Mouse (Mus musculus) Muller cell, postnatal 12 days (primary cell): ENCODE measurements around the gene Ppp4r3a.

ENCODE experiments used
- DNase-seq: peaks from one replicate; pipeline ENCODE4 v3.0.0-alpha.2; 2015; ENCODE audit errors: inconsistent ontology term

Gene Ppp4r3a

GRCm38 (mm10) chr12:101013078-101013665 is 70.3 kb downstream of the Ppp4r3a start:
- DNase-seq, result no peak

- no peak for DNase-seq
Observed at GRCm38 (mm10) chr12:101012197-101013077, 71.1 kb downstream of the Ppp4r3a start.

GRCm38 (mm10) chr12:101011017-101011416 is 72.5 kb downstream of the Ppp4r3a start:
- no peak for DNase-seq

DNA sequence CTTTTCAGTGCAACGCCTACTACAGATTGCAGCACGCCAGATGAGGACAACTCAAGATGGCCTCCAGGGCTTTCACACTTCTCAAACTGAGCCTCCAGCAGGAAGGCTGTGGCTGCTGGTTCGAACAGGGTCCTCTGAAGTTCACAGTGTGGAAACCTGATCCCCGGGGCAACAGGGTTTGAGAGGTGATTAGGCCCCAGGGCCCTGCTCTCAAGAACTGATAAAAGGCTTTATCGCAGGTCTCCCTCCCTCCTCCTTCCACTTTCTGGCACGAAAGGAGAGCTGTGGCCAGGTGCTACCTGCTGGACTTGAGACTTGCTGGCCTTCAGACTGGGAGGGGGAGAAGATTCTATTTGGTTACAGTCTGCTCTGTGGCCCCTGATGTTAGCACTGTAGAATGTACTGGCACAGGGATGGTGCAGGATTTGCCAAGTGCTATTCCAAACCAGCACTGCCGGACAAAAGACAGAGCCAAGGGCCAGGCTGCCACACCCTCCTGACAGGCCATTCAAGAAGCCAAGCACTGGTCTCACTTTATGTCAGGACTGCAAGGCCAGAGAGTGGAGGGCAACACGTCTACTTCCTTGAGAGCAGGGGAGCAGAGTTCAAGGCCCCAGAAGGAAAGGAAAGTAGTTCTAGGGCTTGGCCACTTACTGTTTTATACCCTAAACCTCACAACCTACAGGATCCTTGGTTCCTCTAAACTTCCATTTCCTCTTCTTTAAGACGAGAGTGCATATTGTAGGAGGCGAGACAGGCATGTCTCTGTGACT is 73.2 kb downstream of the Ppp4r3a start:
- no peak for DNase-seq

DNA sequence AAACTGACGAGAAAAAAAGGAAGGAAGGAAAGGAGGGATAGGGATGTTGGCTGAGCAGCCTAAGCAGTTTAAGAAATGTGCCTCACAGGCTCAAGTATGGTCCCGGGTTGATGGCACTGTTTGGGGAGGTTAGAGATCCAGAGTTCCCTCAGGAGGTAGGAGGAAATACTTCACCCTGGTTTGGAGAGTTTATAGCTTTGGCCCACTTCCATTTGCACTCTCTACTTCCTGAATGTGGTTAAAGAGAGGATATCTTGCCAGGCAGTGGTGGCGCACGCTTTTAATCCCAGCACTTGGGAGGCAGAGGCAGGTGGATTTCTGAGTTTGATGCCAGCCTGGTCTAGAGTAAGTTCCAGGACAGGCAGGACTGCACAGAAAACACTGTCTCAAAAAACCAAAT is 74.3 kb downstream of the Ppp4r3a start:
- DNase-seq, result no peak

DNA sequence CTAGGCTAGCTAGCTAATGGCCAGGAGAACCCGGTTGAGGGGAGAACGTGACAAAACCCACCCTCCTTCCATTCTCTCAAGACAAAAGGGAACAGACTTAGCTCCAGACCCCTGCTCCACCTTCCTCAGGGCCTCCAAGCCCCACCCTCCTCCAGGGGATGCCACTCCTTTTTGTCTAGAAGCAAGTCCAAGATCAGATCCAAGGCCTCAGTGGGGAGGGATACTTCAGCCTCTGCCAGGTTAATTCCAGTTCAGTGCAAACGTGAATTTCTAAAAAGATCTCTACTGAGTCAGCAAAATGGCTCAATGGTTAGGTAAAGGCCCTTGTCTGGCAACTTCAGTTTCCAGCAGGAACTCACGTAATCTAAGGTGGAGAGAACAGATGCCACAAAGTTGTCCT is 74.9 kb downstream of the Ppp4r3a start:
- no peak for DNase-seq

GRCm38 (mm10) chr12:101007968-101008481 is 75.5 kb downstream of the Ppp4r3a start:
- peak; percentile 79 for DNase-seq

GRCm38 (mm10) chr12:101007427-101007826 is 76.1 kb downstream of the Ppp4r3a start:
- DNase-seq, result no peak

- no peak for DNase-seq
Observed at GRCm38 (mm10) chr12:101005665-101006420, 77.7 kb downstream of the Ppp4r3a start.

GRCm38 (mm10) chr12:101004982-101005381 is 78.5 kb downstream of the Ppp4r3a start:
- peak; percentile 90 for DNase-seq

GRCm38 (mm10) chr12:101002801-101003513 is 80.5 kb downstream of the Ppp4r3a start:
- DNase-seq, result no peak

DNA sequence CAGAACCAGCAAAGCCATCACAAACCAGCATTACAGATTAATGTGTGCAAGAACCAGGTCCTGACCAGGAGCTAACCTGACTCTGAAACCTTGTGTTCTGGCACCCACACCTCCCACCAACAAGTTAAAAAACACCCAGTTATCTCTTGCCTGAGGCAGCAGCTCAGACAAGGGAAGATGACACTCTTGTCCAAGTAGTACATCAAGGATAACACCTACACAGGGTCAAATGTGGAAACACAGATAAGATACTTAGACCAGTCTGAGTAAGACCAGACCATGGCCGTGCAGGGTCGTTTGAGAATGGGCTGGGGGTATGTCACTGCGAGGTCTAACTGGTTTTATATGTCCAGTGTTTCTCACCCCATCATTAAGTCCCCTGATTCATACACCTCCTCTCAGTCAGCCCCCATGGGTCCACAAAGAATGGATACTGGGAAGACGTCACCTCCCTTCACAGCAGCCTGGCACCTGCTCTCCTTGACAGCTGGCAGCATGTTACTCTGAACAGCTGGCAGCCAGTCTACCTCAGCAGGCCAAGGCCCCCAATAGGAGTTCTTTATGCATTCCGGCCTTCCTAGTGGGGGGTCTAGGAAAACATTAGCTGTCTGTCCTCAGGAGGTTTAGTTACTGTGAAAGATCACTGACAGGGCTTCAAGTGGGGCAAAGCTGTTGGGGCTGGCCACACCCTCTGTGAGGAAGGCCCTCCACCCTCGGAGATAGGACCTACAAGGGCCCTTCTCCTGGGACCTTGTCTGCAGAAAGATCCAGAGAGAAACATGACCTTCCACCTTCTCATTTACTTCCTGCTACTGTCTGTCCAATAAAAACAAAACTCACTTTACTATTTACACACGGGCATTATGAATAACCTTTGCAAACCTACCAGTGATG is 84.2 kb downstream of the Ppp4r3a start:
- no peak for DNase-seq

DNA sequence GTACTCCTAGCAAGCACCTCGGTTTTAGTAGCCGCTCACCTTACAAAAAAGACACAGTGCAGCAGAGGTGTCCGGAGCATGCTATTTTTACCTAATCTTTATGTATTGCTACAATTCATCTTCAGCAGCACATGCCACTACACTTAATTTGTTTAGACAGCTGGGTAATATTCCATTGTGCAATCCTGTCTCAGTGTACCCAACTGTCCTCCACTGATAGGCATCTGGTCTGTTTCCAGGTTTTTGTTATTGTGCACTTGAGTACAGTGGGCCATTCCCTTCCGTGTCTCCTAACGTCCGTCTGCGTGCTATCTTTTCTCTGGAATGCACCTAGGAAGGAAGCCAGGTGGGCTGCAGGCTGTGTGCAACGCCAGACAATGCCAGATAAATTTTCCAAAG is 84.9 kb downstream of the Ppp4r3a start:
- no peak for DNase-seq

- DNase-seq, result peak; percentile 87
Observed at GRCm38 (mm10) chr12:100997830-100998563, 85.5 kb downstream of the Ppp4r3a start.

GRCm38 (mm10) chr12:100996378-100996898 is 87.1 kb downstream of the Ppp4r3a start:
- peak; percentile 76 for DNase-seq

DNA sequence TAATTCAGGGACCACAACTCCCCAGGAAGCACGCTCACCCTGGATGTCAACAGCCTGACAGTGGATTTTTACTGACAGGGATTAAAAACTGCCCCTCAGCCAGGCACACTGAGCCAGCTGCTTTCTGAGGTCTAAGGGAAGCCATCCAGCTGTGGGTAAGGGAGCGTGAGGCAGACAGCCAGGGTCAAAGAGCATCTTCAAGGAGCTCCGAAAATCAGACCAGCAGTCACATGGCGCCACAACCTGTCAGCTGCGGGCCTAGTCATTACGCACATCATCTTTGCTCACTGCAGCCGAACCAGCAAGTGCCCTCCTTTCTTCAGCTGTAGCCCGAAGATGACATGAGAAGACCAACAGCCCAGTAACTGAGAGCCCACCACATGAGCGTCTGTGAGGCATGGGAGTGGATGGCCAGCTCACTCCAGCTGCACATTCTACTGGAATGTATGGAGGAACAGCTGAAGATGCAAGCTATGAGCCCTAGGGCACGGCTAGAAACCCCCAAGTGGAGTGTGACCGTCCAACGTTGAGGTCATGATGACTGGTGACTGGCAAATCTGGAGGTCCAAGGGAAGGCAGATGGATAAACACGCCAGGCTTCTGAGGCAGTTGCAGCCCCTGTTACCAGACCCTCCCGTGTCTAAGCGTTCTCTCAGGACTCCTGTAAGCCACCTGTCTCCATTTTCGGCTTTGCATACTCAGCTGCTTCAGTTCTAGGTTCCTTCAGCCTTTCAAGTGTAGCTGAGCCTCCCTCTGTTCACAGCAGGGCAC is 87.7 kb downstream of the Ppp4r3a start:
- DNase-seq, result no peak

GRCm38 (mm10) chr12:100994140-100995015 is 89.1 kb downstream of the Ppp4r3a start:
- DNase-seq, result no peak
